Mouse (Mus musculus) layer of hippocampus, adult 2 months (tissue): ENCODE data around the gene Sytl2. TPM values are rescaled to one million over a fixed set of nuclear protein-coding genes. Genes with fewer than 3 reads are reported as not detected.
A peak's percentile ranks its signal among the peaks of the same experiment; 100 is the strongest.

ENCODE experiments used
- DNase-seq, 2 experiments: peaks; one replicate each; pipeline ENCODE4 v3.0.0; 2022; ENCODE audit warnings: low spot score in 2 of 2
- H3K27ac ChIP-seq: fragments of 200-600 bp; 2 replicates; pipeline ENCODE4 v1.8.1; 2022
- H3K4me3 ChIP-seq: fragments of 200-600 bp; 2 replicates; pipeline ENCODE4 v1.8.1; 2022; ENCODE audit warnings: mild to moderate bottlenecking
- CTCF ChIP-seq: fragments of 200-600 bp; conservative IDR thresholded peaks from 2 replicates; pipeline ENCODE4 v1.8.1; 2022; ENCODE audit warnings: antibody characterized with exemption, mild to moderate bottlenecking, moderate library complexity
- total RNA-seq, 2 experiments: library from RNA; stranded (reverse); gene quantifications; 2 replicates each; pipeline ENCODE4 v1.2.3; 2021

Sytl2 gene
- total RNA-seq, 2 experiments from 2014 or later = 30.1 to 36.0 TPM

DNA sequence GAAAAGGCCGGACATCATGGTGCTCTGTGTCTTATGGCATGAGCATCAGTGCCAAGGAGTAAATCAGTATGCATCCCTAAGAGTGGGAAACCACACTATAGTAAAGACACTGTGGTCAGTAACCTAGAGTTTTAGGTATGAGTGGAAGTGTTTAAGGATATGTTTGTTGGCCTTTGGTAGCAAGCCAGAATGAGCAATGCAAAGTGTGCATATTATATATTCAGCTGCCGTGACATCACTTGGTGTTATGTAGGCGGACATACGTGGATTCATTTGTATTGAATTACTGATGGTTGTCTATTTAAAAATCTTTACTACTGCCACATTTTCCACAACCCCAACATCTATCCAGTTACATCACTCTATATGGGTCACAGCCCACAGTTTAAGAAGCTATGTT is 23.1 kb downstream of the Sytl2 start:
- no peak overlapping the region for H3K27ac ChIP-seq
- TF ChIP-seq CTCF = no peak
- no peak for DNase-seq
- no peak overlapping the region for H3K4me3 ChIP-seq

DNA sequence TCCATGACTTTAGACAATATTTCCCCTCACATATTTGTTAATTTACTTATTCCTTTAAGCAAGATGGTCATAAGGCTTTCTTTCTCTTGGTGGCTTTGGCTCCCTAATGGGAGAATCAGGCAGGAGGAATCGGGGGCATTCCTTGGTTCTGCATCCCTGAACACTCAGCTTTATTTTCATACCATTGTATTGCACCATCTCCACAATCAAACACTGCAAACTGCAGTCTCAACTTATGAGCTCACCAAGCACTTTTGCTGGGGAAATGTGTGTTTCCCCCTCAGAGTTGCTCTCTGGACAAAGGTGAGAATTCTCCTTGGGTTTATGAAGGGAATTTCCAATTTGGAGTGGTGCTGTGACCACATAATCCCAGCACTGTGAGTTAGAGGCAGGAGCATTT is 28.1 kb downstream of the Sytl2 start:
- Histone ChIP-seq H3K4me3 (no peak overlapping the region), H3K27ac (no peak overlapping the region)
- DNase-seq = no peak
- TF ChIP-seq CTCF = no peak

DNA sequence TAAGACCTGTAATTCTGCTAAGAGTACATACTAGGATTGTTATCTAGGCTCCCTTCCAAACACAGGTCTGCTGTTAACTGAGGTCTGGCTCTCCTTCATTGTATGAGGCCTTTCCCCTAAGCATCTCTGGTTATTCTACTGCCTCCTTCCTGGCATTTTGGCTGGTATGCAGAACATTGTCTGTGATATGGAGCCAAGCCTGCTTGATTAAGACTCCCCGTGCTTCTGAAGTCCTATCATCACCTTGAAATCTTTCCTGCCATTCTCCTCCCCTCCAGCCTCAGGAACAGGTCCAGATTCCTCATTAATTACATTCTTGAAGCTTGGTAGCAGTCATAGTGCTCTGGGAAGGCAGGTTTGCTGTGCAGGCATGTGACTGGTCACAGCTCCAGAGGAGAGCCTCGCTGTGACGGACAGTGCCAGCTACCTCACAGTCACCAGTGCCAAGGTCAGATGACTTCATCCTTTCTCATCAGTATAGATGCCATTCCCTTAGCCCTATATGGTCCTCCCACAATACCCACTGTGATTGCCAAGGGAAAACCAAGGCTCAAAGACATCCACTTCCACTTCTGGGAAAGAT is 30.5 kb downstream of the Sytl2 start:
- no peak overlapping the region; the same call in 1 of the 2 replicates for H3K27ac ChIP-seq
- TF ChIP-seq CTCF = no peak
- H3K4me3 ChIP-seq = no peak overlapping the region
- DNase-seq = no peak

DNA sequence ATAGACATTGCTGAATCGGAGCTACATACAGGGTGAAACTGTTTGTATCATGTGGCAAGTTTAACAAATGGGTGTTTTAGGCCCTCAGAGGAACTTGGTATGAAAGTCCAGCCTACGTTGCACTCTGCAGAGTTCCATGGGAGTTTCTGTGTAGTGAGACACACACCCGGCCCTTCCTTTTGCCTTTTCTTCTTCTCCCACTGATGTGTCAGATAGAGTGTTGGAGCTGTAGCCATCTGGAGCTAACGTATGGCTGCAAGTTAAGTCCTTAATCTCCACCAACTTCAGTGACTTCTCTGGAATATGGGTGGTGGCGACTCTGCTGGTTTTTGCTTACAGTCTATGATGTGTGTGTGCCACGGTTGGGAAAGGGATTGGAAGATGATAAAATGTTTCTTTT is 32.3 kb downstream of the Sytl2 start:
- Histone ChIP-seq H3K4me3 (no peak overlapping the region), H3K27ac (no peak overlapping the region)
- no peak for DNase-seq
- TF ChIP-seq CTCF = no peak

DNA sequence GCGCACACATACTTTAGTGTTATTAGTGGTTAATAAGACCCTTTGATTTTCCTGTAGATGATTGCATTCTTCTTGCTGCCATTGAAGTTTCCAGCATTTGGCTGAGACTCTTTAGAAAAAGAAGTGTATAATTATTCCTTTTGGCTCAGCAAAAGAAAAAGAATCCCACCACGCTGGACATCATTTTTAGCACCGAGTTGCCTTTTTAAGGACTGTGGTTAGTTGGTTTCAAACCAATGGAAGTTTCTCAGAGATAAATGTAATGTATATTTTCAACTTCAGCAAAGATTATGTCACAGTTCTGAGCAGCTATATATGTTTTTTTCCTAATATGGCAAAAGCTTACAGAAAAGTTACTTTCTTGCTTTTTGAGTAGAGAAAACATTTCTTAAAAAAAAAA is 32.8 kb downstream of the Sytl2 start:
- no peak overlapping the region for H3K4me3 ChIP-seq
- DNase-seq = no peak
- no peak overlapping the region for H3K27ac ChIP-seq
- no peak for TF ChIP-seq CTCF

DNA sequence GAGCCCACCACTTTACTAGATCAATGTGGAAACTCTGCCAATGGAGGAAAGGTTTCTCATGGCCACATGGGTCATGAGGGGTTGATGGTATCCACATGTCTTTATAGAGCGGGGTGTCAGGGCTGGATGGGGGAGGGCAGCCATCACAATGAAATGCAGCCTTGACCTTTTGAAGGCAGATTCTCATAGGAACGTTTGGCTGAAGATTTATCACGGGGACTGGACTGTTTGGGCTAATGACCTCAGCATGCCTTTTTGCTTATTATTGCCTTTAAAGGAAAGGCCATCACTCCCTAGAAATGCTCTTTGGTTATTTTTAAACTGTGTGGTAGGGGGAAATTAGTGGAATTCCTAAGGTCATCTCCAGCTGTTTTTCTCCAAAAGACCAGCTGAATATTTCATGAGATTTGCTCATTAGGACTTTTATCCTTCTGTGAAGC is 33.7 kb downstream of the Sytl2 start:
- no peak for TF ChIP-seq CTCF
- DNase-seq = no peak
- Histone ChIP-seq H3K4me3 (no peak overlapping the region), H3K27ac (no peak overlapping the region; the same call in 1 of the 2 replicates)

DNA sequence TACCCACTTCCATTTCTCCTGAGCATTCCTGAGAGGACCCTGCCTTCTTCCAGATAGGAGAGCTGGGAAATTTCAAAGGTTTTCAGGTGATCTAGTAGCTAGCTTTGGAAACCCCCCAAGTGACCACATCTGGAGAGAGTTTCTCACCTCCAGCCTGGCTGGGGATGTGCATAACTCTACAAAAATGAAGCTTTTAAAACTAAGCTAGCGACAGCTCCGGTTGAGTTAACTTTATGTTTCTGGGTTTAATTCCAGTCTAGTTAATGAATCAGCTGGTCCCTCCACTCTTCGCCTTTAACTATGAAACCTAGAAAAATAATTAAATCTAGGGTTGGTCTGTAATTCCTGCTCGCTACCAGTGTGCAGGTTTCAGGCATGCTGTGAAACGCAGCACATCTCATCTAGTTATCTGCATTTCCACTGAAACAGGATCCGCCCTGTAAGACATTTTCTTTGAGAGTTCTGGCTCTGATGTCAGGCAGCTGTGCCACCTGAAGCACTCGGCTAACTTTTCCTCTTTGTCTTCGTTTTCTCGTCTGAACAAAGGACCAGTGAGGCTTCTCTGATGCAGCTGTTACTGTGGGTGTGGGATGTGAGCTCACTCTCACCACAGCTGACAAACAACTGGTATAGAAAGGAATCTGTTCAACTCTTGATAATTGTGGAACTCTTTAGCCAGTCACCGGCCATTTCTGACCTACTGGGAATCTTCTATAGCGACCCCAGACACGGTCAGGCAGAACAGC is 39.3 kb downstream of the Sytl2 start:
- no peak for TF ChIP-seq CTCF
- Histone ChIP-seq H3K27ac (peak overlapping the region; percentile 69), H3K4me3 (no peak overlapping the region)
- DNase-seq = no peak

DNA sequence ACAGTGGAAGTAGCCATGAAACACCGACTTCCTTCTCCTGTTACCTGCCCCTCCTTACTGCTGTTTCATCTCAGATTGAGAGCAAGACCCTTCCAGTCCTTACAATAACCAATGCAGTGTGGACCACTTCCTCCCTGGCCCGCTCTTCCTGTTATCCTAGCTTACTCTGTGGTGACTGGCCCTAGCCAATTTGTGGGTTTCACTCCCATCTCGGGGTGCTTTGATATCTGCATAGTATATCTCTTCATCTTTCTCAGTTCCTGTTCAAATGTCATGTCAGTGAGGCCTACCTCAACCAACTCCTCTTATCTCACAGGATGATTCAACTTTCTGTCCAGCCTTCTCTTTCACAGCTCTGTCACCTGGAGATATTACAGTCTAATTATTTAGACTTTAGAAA is 42.9 kb downstream of the Sytl2 start:
- Histone ChIP-seq H3K4me3 (no peak overlapping the region), H3K27ac (0 out of 2 replicates have a peak overlapping the region, but pooled peaks have one; percentile 10)
- TF ChIP-seq CTCF = no peak
- DNase-seq = no peak

DNA sequence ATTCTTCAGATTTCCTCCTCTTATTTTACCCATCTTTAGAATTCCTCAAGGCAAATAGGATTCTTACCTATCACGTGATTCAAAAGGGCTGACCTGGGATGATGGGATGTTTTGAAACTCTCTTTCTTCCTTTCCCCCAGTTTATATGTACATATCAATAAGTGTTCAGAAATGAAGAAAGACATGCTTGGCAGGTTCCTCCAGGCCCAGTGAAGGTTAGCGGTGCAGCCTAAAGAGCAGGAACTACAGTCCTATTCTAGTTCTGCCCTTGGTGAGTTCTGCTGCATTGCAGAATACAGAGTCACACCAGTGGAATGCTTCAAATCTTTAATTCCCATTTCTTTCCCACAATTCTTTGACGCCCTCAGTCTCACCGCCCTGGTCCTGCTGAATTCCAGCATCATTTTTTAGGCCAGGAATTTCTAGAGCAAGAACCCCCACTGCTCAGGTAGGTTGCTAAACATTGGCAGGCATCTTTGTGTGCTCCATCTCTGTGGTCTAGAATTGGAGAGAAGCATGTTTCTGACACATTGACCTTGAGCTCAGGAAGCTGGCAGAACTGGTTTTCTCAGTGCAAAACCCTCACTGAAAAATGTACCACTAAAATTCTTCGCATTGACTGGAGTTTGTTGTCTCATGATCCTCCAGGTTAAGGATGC is 45.9 kb downstream of the Sytl2 start:
- H3K27ac ChIP-seq = no peak overlapping the region
- TF ChIP-seq CTCF = no peak
- no peak overlapping the region for H3K4me3 ChIP-seq
- no peak for DNase-seq

DNA sequence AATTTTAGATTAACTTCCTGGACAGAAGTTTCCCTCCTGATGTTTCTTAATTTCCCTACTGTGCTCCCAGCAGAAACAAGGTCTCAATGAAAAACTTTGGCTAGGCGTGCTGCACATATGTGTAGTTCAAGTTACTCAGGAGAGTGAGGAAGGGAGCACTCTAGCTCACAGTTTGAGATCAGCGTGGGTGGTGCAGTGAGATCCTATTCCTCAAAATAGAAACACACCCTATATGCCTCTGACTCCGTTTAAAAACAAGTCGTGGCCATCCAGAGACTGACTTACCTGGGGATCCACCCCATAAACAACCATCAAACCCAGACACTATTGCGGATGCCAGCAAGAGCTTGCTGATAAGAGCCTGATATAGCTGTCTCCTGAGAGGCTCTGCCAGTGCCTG is 47.0 kb downstream of the Sytl2 start:
- H3K4me3 ChIP-seq = no peak overlapping the region
- TF ChIP-seq CTCF = no peak
- no peak for DNase-seq
- no peak overlapping the region for H3K27ac ChIP-seq

DNA sequence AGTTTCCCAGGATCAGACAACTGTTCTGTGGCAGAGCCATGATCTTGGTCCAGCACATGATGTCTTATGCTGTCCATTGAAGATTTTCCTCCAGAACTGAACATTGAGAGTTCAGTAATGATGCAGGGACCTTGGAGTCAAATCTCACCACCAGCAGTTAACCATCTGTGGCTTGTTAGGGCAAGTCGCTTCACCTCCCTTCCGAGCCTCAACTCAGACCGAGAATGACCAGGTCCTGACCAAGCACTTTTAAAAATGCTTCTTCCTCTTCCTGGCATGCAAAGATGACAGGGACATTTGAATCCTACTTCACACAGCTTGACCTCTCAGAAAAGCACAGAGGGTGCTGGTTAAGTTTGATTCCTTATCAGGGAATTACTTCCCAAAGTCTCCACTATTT is 50.1 kb downstream of the Sytl2 start:
- Histone ChIP-seq H3K4me3 (no peak overlapping the region), H3K27ac (no peak overlapping the region)
- TF ChIP-seq CTCF = no peak
- DNase-seq = no peak

DNA sequence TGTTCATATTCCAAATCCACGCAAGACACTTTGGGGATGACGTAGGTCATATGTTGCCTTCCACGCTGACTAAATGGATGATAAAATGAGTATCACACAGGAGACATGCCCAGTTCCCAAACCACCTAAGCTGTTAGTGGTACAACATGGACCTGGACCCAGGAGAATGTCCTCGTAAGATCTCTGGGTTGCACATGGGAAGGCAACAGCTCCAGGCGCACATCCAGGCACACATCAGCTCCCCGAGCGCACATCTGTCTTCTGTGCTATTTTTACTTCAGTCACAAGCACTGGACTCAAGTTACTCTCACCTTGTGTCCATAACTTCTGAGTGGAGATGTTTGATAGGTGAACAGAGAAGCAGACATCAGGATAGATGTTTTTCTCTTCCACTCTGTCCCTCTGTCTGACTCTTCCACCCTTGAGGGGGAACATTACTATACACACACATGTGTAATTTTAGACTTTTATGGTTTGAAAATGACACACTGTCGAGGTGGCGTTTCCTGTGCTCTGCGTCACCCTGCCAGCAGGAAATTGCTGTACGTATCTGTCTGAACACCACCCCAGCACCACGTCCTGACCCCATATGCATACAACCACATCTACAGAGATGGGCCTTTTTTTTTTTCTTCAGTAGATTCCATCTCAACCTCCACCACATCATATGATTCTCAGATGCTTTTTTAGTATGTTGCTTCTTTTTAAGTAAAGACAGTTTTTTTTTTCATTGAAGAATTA is 51.6 kb downstream of the Sytl2 start:
- Histone ChIP-seq H3K4me3 (no peak overlapping the region), H3K27ac (no peak overlapping the region)
- no peak for TF ChIP-seq CTCF
- no peak for DNase-seq

DNA sequence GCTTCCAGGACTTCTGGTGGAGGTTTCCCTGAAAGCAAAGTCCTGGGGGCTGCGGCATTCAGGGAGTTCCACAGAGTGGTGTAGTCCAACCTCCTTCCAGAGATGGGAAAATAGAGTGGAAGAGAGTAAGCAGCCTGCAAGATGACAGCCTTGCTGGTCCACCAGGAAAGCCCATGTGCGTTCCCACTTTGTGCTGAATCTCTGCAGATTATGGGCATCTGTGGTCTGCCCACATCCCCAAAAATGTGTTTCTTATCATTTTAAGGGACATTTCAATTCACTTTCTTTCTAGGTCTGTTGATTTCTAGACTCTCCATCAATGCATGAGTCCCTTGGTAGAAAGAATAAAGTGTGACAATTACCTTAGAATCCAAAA is 52.2 kb downstream of the Sytl2 start:
- Histone ChIP-seq H3K4me3 (no peak overlapping the region), H3K27ac (no peak overlapping the region)
- DNase-seq = no peak
- TF ChIP-seq CTCF = no peak

DNA sequence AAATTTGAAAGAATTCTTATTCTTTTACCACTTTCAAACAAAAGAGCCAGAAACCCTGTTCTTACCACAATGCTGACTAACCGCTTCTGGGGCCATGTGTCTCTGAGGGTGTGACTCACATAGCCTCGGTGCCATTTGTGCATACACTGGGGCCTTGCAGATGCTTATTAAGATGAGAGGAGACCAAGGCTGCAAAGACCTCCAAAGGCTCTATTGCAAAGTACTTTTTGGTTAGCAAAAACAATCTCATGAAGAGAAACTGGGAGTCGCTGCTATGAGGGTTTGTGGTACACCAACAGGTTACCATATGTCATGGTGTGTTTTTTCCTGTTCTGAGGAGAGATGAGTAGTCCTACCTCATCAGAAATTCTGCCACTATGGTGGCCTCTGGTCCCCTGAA is 53.4 kb downstream of the Sytl2 start:
- DNase-seq = no peak
- TF ChIP-seq CTCF = no peak

More for the DNA sequence above, 53.4 kb downstream of the Sytl2 start:
- 0 out of 2 replicates have a peak overlapping the region, but pooled peaks have one; percentile 15 for H3K27ac ChIP-seq
- no peak overlapping the region for H3K4me3 ChIP-seq
